Mouse (Mus musculus) Muller cell, postnatal 12 days (primary cell): ENCODE measurements at regions not wholly inside any gene's neighbourhood (a gene's known extent, or its start where the extent isn't known, plus 50 kb on each side); places are given as distances from the start of the nearest gene placed in this dataset.

Experiments
- DNase-seq: peaks from one replicate; pipeline ENCODE4 v3.0.0-alpha.2; 2015; ENCODE audit errors: inconsistent ontology term

- no peak for DNase-seq
Measured at GRCm38 (mm10) chr3:34764559-34764958, 114.4 kb downstream of the Sox2 start.

- DNase-seq = no peak
Measured at GRCm38 (mm10) chr3:34765151-34765550, 114.9 kb downstream of the Sox2 start.

- DNase-seq = no peak
Measured at GRCm38 (mm10) chr3:34769818-34770217, 119.6 kb downstream of the Sox2 start.

GRCm38 (mm10) chr3:34770271-34770670 lies 120.1 kb downstream of the Sox2 start:
- DNase-seq = no peak

GRCm38 (mm10) chr3:34772035-34772434 lies 121.8 kb downstream of the Sox2 start:
- DNase-seq = no peak

- peak; percentile 55 for DNase-seq
Measured at GRCm38 (mm10) chr3:34773678-34774425, 123.6 kb downstream of the Sox2 start.

- DNase-seq = no peak
Measured at GRCm38 (mm10) chr3:34781770-34782169, 131.6 kb downstream of the Sox2 start.

GRCm38 (mm10) chr3:34783398-34783797 lies 133.2 kb downstream of the Sox2 start:
- no peak for DNase-seq

- DNase-seq = no peak
Measured at GRCm38 (mm10) chr3:34787211-34787610, 137.0 kb downstream of the Sox2 start.

GRCm38 (mm10) chr3:34795103-34795983 lies 145.1 kb downstream of the Sox2 start:
- DNase-seq = peak; percentile 69

GRCm38 (mm10) chr3:34795984-34796266 lies 145.7 kb downstream of the Sox2 start:
- DNase-seq = no peak

- DNase-seq = no peak
Measured at GRCm38 (mm10) chr3:34808833-34809232, 158.6 kb downstream of the Sox2 start.

GRCm38 (mm10) chr3:34811753-34812152 lies 161.5 kb downstream of the Sox2 start:
- DNase-seq = no peak

GRCm38 (mm10) chr3:34813046-34813625 lies 162.9 kb downstream of the Sox2 start:
- DNase-seq = no peak

- no peak for DNase-seq
Measured at GRCm38 (mm10) chr3:34825036-34825435, 174.8 kb downstream of the Sox2 start.

GRCm38 (mm10) chr3:34826396-34826795 lies 176.2 kb downstream of the Sox2 start:
- no peak for DNase-seq

- no peak for DNase-seq
Measured at GRCm38 (mm10) chr3:34828453-34829206, 178.4 kb downstream of the Sox2 start.

- DNase-seq = peak; percentile 25
Measured at GRCm38 (mm10) chr3:34836741-34837267, 186.6 kb downstream of the Sox2 start.

- DNase-seq = peak; percentile 27
Measured at GRCm38 (mm10) chr3:34837644-34838332, 187.6 kb downstream of the Sox2 start.

GRCm38 (mm10) chr3:34860877-34861649 lies 210.9 kb downstream of the Sox2 start:
- DNase-seq = peak; percentile 17
